Mouse (Mus musculus) lung, postnatal 0 days (tissue): ENCODE measurements around the gene Wdr90. TPM values are rescaled to one million over a fixed set of nuclear protein-coding genes. Genes with fewer than 3 reads are reported as not detected.
"Not testable (repeated sequence)": the region's sequence is repeated elsewhere in the genome, so short reads cannot be mapped to it uniquely, and the experiment has no call there.

Experiments used
- ATAC-seq: fragments of 200-750 bp; cut with Nextera tagmentation; 2 replicates; pipeline ENCODE4 v1.8.0; 2017; ENCODE audit warnings: moderate library complexity
- DNase-seq: peaks from one replicate; pipeline ENCODE4 v3.0.0-alpha.2; 2016; ENCODE audit warnings: low spot score
- H3K27ac ChIP-seq: fragments of 300-500 bp; sonication (generic); 2 replicates; pipeline ENCODE4 v1.5.1; 2014; ENCODE audit warnings: antibody characterized with exemption, mild to moderate bottlenecking, low read length, mixed read lengths
- H3K27me3 ChIP-seq: fragments of 300-500 bp; sonication (generic); replicated peaks from 2 replicates; pipeline ENCODE4 v1.6.1; 2014; ENCODE audit warnings: low read length, mixed read lengths; ENCODE audit not compliant: insufficient read depth
- H3K36me3 ChIP-seq: fragments of 300-500 bp; sonication (generic); 2 replicates; pipeline ENCODE4 v1.6.1; 2014; ENCODE audit warnings: low read length, mixed read lengths; ENCODE audit not compliant: insufficient read depth
- H3K4me1 ChIP-seq: fragments of 300-500 bp; sonication (generic); 2 replicates; pipeline ENCODE4 v1.6.1; 2014; ENCODE audit warnings: antibody characterized with exemption, low read depth, low read length, mixed read lengths; ENCODE audit not compliant: insufficient read depth
- H3K4me2 ChIP-seq: fragments of 300-500 bp; sonication (generic); replicated peaks from 2 replicates; pipeline ENCODE4 v1.6.1; 2014; ENCODE audit warnings: low read depth, mild to moderate bottlenecking, low read length, moderate library complexity, mixed read lengths
- H3K4me3 ChIP-seq: fragments of 300-500 bp; sonication (generic); 2 replicates; pipeline ENCODE4 v1.5.1; 2014; ENCODE audit warnings: low read depth, low read length
- H3K9ac ChIP-seq: fragments of 300-500 bp; sonication (generic); replicated peaks from 2 replicates; pipeline ENCODE4 v1.6.1; 2014; ENCODE audit warnings: low read depth, mild to moderate bottlenecking
- H3K9me3 ChIP-seq: fragments of 300-500 bp; sonication (generic); 2 replicates; pipeline ENCODE4 v1.6.1; 2016; ENCODE audit warnings: low read length, mixed read lengths
- CTCF ChIP-seq: IDR thresholded peaks from 2 replicates; pipeline ENCODE4 v1.5.1; 2016; ENCODE audit warnings: antibody characterized with exemption, mild to moderate bottlenecking
- EP300 ChIP-seq: IDR thresholded peaks from 2 replicates; pipeline ENCODE4 v1.6.1; 2016; ENCODE audit warnings: antibody characterized with exemption, mild to moderate bottlenecking, control low read depth
- WGBS: fragments of 180-500 bp; shearing (Covaris S2); extraction: QIAGEN DNeasy Blood & Tissue Kit; methylation state at CpG from one replicate; pipeline ENCODE4 v1.1.7; 2014; 5-methylcytosine and 5-hydroxymethylcytosine counted together
- polyA plus RNA-seq: library from polyadenylated mRNA; unstranded; fragments of >200 nt; fragmentation: Nextera tagmentation; extraction: Ambion mirVana; gene quantifications from 2 replicates; pipeline ENCODE4 v1.2.1, GENCODE M21; 2015

Wdr90 gene
- polyA plus RNA-seq, 1 experiment from 2014 or later, result 5.6 TPM

- Histone ChIP-seq H3K27ac (no peak overlapping the region), H3K4me2 (no peak overlapping the region), H3K27me3 (peaks cover 12% of the 10 kb centered on the region; the same call in 1 of the 2 replicates), H3K4me3 (no peak overlapping the region), H3K9ac (no peak overlapping the region), H3K4me1 (0 out of 2 replicates have a peak, but pooled peaks cover 2% of the 10 kb centered on the region), H3K9me3 (no peaks in the 10 kb centered on the region), H3K36me3 (no peaks in the 10 kb centered on the region)
- DNase-seq (no peak), ATAC-seq (no peak)
- TF ChIP-seq EP300 (no peak), CTCF (no peak)
- 77% methylated on average over 11 of the region's 11 CpGs for WGBS
These were observed 43.6 kb downstream of the Wdr90 start for GRCm38 (mm10) chr17:25817662-25818061.

DNA sequence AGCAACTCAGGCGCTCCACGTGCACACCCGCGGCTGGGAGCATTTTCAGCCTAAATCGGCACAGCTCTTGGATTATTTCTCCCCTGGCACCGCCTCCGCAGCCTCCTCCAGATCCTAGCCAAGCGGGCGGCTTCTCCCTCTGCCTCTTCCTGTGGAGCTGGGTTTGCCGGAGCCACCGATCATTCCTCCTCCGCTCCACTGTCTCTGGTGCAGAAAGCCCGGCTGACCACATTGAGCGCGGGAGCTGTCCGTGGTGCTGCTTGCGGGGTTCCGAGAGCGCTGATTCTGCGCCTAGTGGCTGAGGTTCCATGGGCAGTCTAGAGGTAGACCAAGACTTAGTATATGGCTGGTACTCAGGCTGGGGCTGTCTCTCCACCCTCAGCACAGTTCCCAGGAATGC, 47.8 kb downstream of the Wdr90 start:
- DNase-seq (peak; percentile 90), ATAC-seq (peak; percentile 77)
- WGBS, result 5% methylated on average over 20 of the region's 20 CpGs
- Histone ChIP-seq H3K9ac (no peak overlapping the region), H3K27me3 (peaks cover 30% of the 10 kb centered on the region), H3K4me3 (no peak overlapping the region), H3K9me3 (no peaks in the 10 kb centered on the region), H3K4me2 (no peak overlapping the region), H3K4me1 (0 out of 2 replicates have a peak, but pooled peaks cover 6% of the 10 kb centered on the region), H3K27ac (no peak overlapping the region), H3K36me3 (no peaks in the 10 kb centered on the region)
- peak; percentile 80 for TF ChIP-seq CTCF
- no peak for TF ChIP-seq EP300

DNA sequence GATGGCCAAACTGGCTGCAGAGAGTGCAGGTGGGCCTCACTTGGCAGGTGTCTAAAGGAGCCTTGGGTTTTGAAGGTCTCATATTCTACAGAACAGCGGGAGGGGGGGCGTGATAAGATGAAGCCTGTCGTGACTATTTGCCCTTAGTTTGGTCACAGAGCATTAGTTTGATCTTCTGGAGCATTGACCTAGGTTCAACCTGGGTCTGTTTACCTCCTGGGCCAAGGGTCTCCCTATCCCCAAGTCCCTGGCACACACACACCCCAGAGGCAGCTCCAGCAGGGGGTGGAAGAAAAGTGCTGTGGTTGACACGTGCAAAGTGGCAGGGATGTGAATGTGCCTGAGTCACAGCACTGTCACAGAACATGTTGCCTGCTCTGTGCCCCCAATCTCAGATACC, 50.4 kb downstream of the Wdr90 start:
- DNase-seq, result no peak
- Histone ChIP-seq H3K27me3 (peaks cover 24% of the 10 kb centered on the region), H3K4me3 (no peak overlapping the region), H3K27ac (no peak overlapping the region), H3K9me3 (no peaks in the 10 kb centered on the region), H3K4me1 (0 out of 2 replicates have a peak, but pooled peaks cover 6% of the 10 kb centered on the region), H3K36me3 (no peaks in the 10 kb centered on the region), H3K9ac (no peak overlapping the region), H3K4me2 (no peak overlapping the region)
- no peak for ATAC-seq
- WGBS, result 57% methylated on average over 4 of the region's 4 CpGs
- no peak for TF ChIP-seq CTCF
- TF ChIP-seq EP300, result no peak

- no peak overlapping the region for H3K27ac ChIP-seq
- WGBS, result 11% methylated on average over 25 of the region's 25 CpGs
- H3K4me1 ChIP-seq, result 0 out of 2 replicates have a peak, but pooled peaks cover 6% of the 10 kb centered on the region
- DNase-seq (no peak), ATAC-seq (no peak)
- no peak overlapping the region for H3K9ac ChIP-seq
- TF ChIP-seq EP300 (no peak), CTCF (no peak)
- peak overlapping the region; percentile 79 for H3K4me2 ChIP-seq
- no peaks in the 10 kb centered on the region for H3K36me3 ChIP-seq
- H3K9me3 ChIP-seq, result no peaks in the 10 kb centered on the region
- H3K27me3 ChIP-seq, result peaks cover 24% of the 10 kb centered on the region
- peak overlapping the region; percentile 51 for H3K4me3 ChIP-seq
These were observed 51.5 kb downstream of the Wdr90 start for GRCm38 (mm10) chr17:25809606-25810340.

GRCm38 (mm10) chr17:25808789-25809605, 52.3 kb downstream of the Wdr90 start, which contains the start of gene Fbxl16:
Gene Fbxl16, plus strand, starts transcription at chr17:25809085.
- Histone ChIP-seq H3K4me1 (0 out of 2 replicates have a peak, but pooled peaks cover 6% of the 10 kb centered on the region), H3K27me3 (peaks cover 24% of the 10 kb centered on the region), H3K9ac (no peak within 1 kb of the TSS), H3K9me3 (no peaks in the 10 kb centered on the region), H3K4me3 (peak within 1 kb of the TSS; percentile 51), H3K4me2 (peak within 1 kb of the TSS; percentile 79), H3K36me3 (no peaks in the 10 kb centered on the region), H3K27ac (no peak within 1 kb of the TSS)
- ATAC-seq (peak; percentile 80), DNase-seq (peak; percentile 68)
- TF ChIP-seq CTCF, result peak; percentile 44
- TF ChIP-seq EP300, result no peak
- WGBS, result 1% methylated on average over 64 of the region's 100 CpGs

DNA sequence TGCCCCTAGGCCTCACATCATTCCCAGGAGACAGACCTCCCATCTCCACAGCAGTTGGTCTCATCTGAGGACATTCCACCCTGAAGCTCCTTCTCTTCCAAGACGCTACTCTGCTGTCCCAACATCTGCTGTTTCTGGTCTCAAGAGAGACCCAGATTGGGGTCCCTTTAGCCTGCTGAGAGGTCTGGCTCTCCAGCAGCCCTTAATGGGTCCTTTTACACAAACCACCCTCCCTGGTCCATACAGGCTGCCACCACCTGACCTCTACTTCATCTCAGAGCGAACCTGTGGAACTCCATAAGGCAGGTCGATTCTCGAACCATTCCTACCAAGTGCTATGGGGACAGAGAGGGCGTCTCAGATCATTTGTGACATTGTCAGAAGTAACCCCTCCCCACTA, 53.3 kb downstream of the Wdr90 start:
- no peak for TF ChIP-seq CTCF
- TF ChIP-seq EP300, result no peak
- H3K4me3 ChIP-seq, result no peak overlapping the region
- no peak overlapping the region for H3K4me2 ChIP-seq
- no peaks in the 10 kb centered on the region for H3K36me3 ChIP-seq
- DNase-seq, result no peak
- no peak overlapping the region for H3K27ac ChIP-seq
- peaks cover 24% of the 10 kb centered on the region for H3K27me3 ChIP-seq
- no peak for ATAC-seq
- H3K4me1 ChIP-seq, result 0 out of 2 replicates have a peak, but pooled peaks cover 3% of the 10 kb centered on the region
- no peaks in the 10 kb centered on the region for H3K9me3 ChIP-seq
- no peak overlapping the region for H3K9ac ChIP-seq
- 42% methylated on average over 5 of the region's 5 CpGs for WGBS

DNA sequence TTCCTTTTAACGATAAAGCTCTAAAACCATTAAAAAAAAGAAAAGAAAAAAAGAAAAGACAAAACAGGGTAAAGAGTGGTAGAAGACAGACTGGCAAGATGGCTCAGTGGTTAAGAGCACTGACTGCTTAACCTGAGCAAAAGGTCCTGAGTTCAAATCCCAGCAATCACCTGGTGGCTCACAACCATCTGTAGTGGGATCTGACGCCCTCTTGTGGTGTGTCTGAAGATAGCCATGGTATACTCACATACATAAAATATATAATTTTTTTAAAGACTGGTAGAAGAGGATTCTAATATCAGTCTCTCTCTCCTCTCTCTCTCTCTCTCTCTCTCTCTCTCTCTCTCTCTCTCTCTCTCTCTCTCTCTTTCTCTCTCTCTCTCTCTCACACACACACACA, 53.8 kb downstream of the Wdr90 start:
- H3K4me2 ChIP-seq, H3K9ac ChIP-seq, H3K27ac ChIP-seq, H3K4me3 ChIP-seq, H3K36me3 ChIP-seq, ATAC-seq, H3K9me3 ChIP-seq, H3K4me1 ChIP-seq, DNase-seq: not testable (repeated sequence)
- WGBS, result 33% methylated on average over 2 of the region's 2 CpGs
- peaks cover 24% of the 10 kb centered on the region for H3K27me3 ChIP-seq
